Mouse (Mus musculus) T-cell, adult 66 days (primary cell): ENCODE measurements around the gene Fam135a. TPM values are rescaled to one million over a fixed set of nuclear protein-coding genes. Genes with fewer than 3 reads are reported as not detected.

ENCODE experiments used
- total RNA-seq, 2 experiments: library from RNA; stranded (reverse); gene quantifications; 3 replicates in 1 of 2; 4 replicates in 1 of 2; pipeline ENCODE4 v1.2.4; 2023

Gene Fam135a
- total RNA-seq = 1 to 10 TPM in 1 of 2 experiments, under 1 TPM in 1; 0.83 to 1.4 TPM

DNA sequence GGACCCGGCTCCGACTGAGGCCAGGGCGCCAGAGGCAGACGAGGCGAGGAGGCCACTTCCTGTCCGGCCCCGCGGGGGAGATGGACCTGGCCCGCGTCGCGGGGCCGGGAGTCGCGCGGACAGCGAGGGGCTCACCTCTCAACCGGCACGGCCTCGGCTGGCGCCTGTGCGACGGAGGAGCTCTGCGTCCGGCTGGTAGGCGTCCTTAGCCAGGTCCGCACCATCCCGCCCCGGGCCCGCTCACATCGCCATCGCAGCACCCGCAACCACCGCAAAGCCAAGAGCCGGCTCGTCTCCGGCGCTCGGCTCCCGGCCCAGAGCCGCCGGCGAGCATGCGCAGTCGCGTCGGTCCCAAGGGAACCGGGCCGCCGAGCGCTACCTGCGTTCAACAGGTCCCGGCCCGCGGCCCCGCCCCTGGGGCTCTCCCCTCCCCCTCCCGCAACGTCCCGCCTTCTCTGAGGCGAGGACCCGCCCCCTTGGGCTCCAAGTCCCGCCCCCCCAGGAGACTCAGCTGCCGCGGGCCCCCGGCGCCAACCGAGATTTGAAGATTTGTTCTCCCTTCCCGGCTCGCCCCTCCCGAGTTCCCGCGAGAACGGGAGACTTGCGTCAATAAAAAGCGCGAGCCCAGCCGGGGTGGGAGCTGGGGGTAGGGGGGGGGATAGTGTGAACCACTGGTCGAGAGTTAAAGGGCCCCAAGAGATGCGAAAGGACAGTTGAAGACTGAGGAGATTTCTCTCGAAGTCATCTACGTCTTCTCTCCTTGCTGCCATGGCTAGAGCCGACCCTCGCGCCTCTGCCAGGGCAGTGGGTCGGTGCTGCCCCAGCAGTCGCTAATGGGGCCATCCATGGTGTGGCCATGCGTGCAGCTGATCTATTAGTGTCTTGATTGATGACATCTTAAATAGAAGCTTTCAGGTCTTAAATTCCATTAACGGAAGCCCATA is at the start of gene Fam135a:
Gene Fam135a, minus strand, starts transcription at position 416 of the 944 bp plus-strand sequence.

DNA sequence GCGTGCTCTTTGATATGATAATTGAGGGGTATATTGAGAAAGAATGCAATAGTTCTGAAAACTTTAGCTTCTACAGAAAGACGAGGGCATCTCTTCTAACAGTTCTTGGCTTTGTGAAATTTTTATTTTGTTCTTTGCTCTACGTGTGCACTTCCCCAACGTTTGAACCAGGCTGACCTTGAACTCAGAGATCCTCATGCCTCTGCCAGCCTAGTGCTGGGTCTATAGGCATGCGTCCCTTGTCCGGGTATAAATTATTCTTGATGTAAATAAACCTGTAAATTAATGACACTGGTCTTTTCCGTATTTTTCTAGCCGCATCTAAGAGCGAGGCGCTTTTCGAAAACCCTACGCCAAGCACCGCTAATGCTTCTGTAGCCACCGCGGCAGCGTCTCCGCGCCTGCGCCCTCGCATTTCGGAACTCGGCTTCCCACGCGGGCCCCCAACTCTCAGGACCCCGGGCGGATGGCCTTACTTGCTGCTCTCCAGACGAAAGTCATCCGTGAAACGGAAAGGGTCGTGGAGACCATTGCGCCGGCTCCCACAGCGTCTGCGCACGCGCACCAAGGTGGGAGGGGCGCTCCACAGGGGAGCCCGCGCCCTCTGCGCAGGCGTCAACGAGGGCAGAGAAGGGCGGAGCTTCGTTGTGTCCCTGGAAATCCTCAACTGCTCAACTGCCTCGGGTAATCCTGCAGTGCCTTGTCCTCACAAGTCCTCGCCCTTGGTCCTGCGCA is 94.9 kb downstream of the Fam135a start, which contains the start of gene Sdhaf4:
Gene Sdhaf4, minus strand, starts transcription at position 587 of the 735 bp plus-strand sequence.

Other genes with a start within 250 kb of the Fam135a start
- 10 to 100 TPM; 61.0 TPM for gene Smap1, start 178.0 kb downstream of the Fam135a start, total RNA-seq
- gene Sdhaf4, start 94.7 kb downstream of the Fam135a start, total RNA-seq = 10 to 100 TPM; 20.5 to 22.3 TPM
- gene Col9a1, start 77.3 kb upstream of the Fam135a start, total RNA-seq = not detected